Mouse (Mus musculus) adrenal gland, postnatal 4 days (tissue): ENCODE data around the gene Gm21983. TPM values are rescaled to one million over a fixed set of nuclear protein-coding genes. Genes with fewer than 3 reads are reported as not detected.

Experiments used
- microRNA-seq: library from miRNA; unstranded; fragments of <30 nt; microRNA quantifications from one replicate; pipeline ENCODE4 v1.2.0, GENCODE M21; 2021
- total RNA-seq, 2 experiments: library from RNA; stranded (reverse); gene quantifications; 2 replicates each; pipeline ENCODE4 v1.2.3; 2021

The Gm21983 gene
- total RNA-seq, 2 experiments from 2014 or later = not detected

Small RNA genes within 50 kb of the gene (microRNA-seq; reads per million reads assigned to microRNA genes)
- not detected for gene Mir1191
- 1.1 reads per million for gene Mir3101

Other genes starting within 250 kb of the Gm21983 start
- 1 to 10 TPM in 1 of 2 experiments, not detected in 1; 4.4 TPM for gene Cyp2a22, start 241.7 kb downstream of the Gm21983 start, total RNA-seq
- gene Cyp2a12, start 152.0 kb downstream of the Gm21983 start, total RNA-seq = 10 to 100 TPM in 1 of 2 experiments, 1 to 10 TPM in 1; 2.1 to 16.2 TPM
- 100 to 1,000 TPM; 148 to 161 TPM for gene Cyp2f2, start 61.2 kb downstream of the Gm21983 start, total RNA-seq
- not detected for gene Cyp2t4, start 27.4 kb downstream of the Gm21983 start, total RNA-seq
- 100 to 1,000 TPM; 106 to 111 TPM for gene Egln2, start 14.3 kb downstream of the Gm21983 start, total RNA-seq
- gene Rab4b, start 2.2 kb downstream of the Gm21983 start, total RNA-seq = 10 to 100 TPM; 53.3 to 60.8 TPM
- 1 to 10 TPM in 1 of 2 experiments, under 1 TPM in 1; 0.62 to 2.3 TPM for gene Mia, start 71 bp upstream of the Gm21983 start, total RNA-seq
- gene BC024978, start 14.7 kb upstream of the Gm21983 start, total RNA-seq = 10 to 100 TPM; 19.2 to 22.7 TPM
- 100 to 1,000 TPM; 102 to 104 TPM for gene Snrpa, start 15.2 kb upstream of the Gm21983 start, total RNA-seq
- gene Itpkc, start 47.6 kb upstream of the Gm21983 start, total RNA-seq = 10 to 100 TPM; 12.7 to 14.4 TPM
- 10 to 100 TPM; 37.1 to 42.0 TPM for gene Coq8b, start 51.9 kb upstream of the Gm21983 start, total RNA-seq
- 10 to 100 TPM; 21.0 to 21.1 TPM for gene Numbl, start 77.3 kb upstream of the Gm21983 start, total RNA-seq
- gene Ltbp4, start 156.6 kb upstream of the Gm21983 start, total RNA-seq = 100 to 1,000 TPM in 1 of 2 experiments, 10 to 100 TPM in 1; 95.4 to 102 TPM
- gene Shkbp1, start 174.9 kb upstream of the Gm21983 start, total RNA-seq = 10 to 100 TPM; 22.9 to 31.7 TPM
- gene Gm20479, start 176.3 kb upstream of the Gm21983 start, total RNA-seq = 1 to 10 TPM in 1 of 2 experiments, not detected in 1; 2.5 TPM